Mouse (Mus musculus) spleen, postnatal 4 days (tissue): Measurements from ENCODE around the gene Rapgef2.

ENCODE experiments used
- DNase-seq, 2 experiments: peaks; one replicate each; pipeline ENCODE4 v3.0.0; 2022; ENCODE audit warnings: low spot score in 2 of 2

Gene Rapgef2

DNA sequence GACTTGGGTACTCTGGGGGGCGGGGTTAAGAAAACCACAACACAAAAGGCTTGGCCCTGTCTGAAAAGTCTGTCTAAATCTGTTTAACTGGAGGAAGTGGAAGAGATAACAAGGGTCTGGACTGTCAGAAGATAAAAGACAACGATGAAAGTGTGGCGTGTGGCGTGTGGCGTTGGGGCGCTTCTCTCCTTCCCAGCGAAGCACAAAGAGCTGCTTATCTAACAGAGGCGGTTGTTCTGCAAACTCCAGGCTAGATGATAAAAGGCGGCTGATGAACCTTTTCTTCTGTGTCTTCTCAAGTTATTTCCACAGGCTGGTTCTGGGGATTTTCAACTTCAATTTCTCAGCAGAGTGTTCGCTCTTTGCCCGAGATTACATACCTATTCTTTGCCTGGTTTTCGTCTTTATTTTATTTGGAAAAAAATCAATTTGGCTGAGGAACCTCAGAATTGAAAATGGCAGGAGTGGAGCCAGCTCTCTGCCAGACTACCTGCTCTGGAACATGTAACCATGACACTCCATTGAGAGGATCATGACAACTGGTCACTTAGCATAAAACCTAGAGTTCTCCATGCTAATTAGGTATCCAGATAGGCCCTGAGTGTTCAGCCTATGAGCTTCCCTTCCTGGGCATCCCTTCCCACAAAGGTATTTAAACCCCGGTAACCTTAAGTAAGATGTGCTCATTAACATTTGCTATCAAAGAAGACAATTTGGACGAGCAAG is 258.0 kb downstream of the Rapgef2 start:
- DNase-seq: no peak

DNA sequence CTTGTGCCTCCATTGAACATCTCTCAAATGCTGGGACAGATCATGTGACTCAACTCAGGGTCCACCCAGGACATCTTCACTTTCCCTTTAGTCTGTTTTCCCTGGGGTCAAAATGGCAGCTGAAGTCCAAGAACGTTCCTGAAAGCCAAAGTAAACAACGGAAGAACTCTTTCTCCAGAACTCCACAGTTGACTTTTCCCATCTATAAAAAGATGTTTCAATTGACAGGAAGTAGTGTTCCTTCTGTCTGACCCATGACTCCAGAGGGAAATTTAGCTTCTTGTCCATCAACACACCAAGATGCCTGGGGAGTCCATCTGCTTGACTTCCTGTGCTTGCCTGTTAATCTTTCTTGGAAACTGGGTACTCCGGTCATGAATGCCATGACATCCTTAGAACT is 260.3 kb downstream of the Rapgef2 start:
- DNase-seq: no peak

DNA sequence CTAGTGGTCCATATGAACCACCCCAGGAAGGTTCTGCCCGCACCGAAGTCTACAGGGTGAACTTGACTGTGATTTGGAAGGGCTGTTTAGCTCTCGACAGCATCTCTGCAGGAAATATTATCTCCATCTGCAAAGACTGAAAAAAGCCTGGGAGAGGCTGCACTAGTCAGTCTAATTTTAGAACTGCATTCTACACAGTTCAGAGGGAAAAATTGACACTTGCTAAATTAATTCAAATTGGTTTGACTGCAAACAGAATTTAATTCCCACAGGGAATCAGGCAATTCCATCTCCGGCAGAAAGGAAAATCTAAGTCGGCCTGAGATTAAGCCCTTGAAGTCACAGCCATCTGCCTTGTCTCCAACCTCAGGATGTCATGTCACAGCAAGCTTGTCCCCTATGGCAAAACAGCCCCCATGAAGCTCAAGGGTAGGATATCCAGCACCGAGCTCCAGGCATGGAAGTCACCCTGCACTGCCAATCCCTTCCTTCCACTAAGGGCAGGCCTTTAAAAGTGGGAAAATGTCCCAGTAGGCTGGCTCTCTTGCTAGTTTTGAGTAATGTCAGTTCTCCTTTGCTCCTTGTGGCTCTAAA is 262.5 kb downstream of the Rapgef2 start:
- no peak for DNase-seq

DNA sequence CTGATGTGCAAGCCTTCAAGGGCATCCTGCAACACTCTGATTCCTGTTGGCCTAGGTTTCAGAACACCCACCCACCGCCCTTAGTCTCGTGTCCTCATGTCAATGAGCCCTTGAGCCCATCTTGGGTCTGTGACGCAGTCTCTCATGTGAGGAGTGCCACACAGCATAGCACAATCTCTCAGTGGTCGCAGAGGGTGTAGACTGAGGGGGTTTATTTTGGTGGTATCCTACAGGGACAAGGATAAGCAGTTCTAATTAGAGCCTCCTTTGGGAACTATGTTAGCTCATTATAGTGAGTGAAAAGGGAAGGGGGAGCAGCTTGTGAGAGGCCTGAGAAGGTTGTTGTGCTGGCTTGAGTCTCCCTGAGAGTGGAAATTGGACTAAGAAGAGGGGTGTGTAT is 263.6 kb downstream of the Rapgef2 start:
- DNase-seq: no peak

DNA sequence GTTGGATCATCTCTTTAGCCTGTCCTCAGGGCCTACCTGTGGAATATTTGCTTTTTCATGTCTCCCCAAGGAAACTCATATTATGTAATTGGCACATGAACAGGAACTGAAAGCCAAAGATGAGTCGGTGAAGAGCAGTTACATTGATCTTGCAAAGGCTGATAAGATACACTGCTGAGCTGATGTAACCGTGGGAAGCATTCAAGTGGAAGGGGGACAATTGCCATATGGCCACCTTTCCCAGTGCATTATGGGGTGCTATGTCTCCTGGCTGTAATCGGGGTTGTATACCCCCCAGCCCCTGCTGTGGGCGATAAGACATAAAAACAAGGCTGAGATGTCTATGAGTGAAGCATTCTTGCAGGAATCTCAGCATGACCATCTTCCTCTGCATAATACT is 268.9 kb downstream of the Rapgef2 start:
- no peak for DNase-seq

DNA sequence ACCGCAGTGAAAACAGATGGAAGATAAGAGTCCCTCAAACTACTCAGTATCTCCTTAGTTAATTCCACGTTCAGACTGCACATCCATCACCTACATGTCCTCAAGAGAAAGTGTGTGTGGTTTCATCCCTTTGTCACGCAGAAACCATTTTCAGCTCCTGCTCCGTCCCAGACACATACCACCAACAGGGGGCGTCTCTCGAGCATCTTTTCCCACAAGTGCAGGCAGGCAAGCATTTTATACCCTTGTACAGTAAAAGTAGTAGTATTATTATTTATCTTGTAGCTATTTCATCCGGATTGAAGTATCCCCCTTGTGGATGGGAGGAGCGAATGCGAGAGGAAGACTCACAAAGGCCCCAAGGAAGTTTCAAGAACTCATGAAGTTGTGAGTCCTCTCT is 269.5 kb downstream of the Rapgef2 start:
- no peak for DNase-seq

DNA sequence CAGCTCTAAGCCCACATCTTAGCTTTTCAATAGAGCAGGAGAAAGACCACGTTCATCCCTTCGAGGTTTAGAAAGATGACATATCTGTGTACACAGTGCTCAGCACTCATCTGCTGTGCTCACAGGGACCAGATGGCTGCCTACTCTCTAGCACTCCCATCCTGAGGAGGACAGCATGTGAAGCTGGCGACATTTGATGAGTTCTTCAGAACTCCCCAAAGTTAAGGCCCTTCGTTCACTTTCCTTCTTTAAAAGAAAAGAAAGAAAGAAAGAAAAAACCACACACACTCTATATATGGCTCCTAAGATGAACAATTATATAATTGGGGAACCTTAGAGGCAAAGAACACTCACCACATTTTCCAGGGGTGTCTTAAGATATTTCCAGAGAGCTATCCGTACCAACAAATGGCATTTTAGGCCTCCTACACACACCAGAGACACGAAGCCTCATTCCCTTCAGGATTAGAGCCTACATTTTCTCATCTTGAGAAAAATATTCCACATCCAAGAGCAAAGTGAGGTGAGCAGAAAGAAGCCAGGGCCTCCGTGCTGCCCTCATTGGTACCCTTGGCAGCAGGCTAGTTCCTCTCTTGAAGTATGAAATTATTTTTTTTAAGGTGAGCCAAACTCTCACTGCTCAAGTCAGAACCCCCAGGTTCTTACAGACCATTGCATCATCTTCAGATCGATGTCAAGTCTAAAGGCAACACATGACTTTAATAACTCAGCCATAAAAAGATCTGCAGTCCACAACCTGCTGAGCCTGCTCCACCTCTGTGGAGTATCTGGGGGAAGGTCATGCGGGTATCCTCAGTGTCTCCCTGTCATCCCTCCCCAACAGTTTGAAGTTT is 270.5 kb downstream of the Rapgef2 start:
- DNase-seq: no peak
